Mouse (Mus musculus) frontal cortex, postnatal 25 days (tissue): ENCODE data around the gene Rbms1.

Source experiments
- DNase-seq, 2 experiments: peaks; one replicate each; pipeline ENCODE4 v3.0.0; 2022; ENCODE audit warnings: low spot score in 2 of 2

Rbms1 gene

DNA sequence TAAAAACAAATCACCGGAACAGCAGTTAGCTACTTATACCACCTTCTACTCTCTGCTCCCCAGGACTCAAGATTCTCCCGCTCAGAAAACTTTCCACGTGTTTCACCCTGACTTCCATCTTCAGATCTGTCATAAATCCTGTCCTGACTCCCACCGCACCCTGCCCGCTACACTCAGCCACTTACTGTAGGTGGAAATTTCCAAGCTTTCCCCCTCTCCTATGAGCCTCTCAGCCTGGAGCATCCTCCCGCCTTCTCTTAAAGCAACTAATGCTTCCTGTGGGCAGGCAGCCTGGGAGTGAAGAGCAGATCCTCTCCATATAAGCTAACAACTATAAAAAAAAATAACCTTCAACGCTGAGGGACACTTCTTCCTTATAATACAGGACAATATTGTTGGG lies 44.6 kb downstream of the Rbms1 start:
- no peak for DNase-seq

DNA sequence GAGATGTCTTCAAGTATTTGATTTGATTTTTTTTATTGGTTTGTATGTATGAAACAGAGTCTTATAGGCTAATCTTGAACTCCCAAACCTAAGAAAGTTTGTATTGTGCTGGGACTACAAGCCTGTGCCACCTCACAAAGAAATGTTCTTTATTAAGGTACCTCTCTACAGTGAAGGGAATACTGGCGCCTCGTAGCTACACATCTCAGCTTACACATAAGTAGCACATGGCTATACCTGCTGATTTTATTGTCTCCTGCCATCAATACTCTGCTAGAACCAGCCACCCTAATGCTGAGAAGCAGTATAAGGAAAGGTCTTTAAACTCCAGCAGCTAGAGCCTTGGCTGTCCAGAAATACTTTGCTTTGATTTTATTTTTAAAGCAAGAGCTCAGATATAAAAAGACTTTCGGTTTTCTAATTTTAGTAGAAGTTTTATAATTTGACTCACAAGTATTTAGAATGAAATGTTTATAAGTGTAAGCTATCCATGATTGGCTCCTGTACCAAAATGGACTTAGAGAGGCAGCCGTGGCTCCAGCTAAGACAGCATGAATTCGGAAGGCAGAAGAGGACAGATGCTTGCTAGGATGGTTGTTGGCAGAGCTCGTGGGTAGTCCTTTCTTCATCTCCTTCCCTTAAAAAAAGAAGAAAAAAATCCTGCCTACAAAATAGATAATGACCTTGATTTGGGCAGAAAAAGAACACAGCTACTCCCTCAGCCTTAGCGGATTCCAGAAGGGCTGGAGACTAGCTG lies 48.3 kb downstream of the Rbms1 start:
- no peak for DNase-seq

DNA sequence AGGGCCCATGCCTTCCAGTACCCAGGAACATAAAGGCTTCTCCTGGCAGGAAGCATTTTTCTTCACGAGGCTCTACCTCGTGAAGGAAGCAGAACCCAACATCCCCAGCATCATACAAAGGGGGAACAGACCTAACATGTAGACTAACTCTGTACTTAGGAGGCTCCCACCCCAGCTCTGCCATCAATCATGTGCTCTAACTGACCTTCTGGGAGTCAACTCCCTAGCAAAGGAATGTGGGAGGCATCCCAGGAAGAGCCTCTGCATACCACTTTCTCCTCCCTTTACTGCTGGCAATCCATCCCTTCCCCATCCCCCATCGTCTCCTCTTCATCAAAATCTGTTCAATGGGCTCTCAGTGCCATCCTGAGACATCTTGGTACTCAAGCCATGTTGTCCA lies 49.7 kb downstream of the Rbms1 start:
- no peak for DNase-seq

DNA sequence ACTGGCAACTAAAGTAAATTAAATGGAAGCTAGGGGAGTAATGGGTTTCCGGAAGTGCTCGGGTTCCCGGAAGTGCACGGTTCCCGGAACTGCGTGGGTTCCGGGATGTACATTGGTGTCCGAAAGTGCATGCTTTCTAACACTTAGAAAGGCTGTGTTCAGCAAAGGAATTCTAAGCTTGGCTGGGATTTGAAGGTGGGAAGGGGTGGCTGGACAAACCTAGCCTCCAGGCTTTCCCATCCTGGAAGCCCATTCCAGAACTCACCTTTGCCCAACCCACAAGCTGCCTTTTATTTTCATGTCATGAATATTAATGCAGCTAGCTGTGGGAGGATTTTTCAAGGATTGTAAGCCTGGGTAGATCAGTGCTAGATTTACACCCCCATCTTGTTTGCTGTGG lies 51.3 kb downstream of the Rbms1 start:
- no peak for DNase-seq

DNA sequence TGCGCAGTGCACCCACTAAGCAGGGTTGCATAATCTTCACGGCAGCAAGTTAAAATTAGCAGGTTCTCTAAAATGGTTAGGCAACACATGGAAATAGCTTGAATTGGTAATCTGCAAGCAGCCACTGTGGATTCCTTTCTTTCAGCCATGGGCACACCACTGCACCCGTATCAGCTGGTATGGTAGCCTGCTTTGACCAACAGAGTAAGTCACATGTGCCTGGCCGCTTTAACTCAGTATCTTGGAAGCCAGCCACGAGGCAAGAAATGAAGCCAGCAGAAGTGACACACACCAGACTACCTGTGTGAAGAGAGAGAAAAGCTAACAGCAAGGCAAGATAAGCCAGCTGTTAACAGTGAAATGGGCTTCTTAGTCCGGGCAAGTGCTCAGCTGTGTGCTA lies 52.2 kb downstream of the Rbms1 start:
- DNase-seq, result peak; percentile 17 to 27

DNA sequence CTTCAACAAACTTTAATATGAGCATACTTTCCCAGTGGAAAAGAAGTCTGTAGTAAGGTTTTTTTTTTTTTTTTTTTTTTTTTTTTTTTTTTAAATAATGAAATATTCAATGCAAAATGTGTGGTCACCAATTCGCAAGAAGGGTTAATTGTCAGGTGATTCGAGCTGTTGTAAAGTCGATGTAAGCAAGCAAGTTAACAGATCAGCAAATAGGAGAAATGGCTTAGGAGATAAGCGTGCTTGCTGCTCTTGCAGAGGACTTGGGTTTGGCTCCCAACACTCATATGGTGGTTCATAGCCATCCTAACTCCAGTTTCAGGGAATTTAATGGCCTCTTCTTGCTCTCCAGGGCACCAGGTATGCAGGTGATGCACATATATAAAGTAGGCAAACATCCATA lies 54.4 kb downstream of the Rbms1 start:
- DNase-seq, result no peak

DNA sequence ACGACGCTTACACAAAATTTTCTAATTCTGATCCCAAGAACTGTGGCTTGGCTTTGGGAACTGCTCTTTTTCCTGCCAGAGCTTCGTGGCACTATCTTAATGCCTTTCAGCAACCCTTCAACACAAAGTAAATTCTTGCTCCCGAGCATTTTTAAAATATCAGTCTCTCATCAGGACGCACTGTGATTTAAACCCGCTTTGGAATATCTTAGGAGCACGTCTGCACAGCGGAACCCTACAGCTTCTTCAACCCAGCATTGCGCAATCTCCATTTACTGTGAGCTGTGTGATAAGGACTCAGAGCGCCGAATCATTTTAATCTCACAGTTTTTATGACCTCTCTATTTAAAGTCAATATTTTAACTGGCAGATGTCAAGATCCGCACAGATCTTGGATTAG lies 54.9 kb downstream of the Rbms1 start:
- no peak for DNase-seq

DNA sequence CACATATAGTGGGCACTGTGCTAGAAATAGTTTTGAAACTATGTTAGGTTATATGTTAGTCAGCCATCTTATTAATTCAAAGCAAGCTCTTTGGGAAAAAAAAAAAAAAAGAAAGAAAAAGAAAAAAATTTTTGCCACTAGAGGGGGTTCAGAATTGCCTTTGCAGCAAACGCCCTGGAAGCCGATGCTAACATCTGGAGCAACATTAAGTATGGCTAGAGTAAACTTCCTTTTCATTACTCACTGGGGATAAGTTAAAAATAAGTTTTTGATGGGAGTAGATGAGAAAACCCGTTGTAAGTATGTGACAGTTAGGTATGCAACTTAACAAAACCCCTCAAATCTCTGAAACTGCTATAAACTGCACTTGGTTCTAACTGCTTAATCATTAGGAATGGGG lies 57.7 kb downstream of the Rbms1 start:
- DNase-seq, result no peak

DNA sequence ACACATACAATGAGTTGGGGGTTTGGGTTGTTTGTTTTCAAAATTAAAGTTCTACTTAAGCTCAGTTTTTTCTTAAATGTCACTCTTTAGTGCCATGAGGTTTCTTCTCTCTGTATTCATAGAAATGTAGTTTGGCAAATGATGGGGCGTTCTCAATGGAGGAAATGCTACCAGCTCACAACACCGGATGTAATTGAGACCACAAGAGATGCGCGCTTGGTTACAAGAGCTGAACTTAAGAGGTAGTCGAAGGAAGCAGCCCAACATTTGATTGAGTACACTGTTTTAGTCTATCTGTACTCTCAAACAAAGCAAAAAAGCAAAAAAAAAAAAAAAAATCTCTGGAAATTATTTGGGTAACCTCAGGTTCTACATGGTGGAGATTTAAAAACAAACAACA lies 58.9 kb downstream of the Rbms1 start:
- DNase-seq, result no peak

DNA sequence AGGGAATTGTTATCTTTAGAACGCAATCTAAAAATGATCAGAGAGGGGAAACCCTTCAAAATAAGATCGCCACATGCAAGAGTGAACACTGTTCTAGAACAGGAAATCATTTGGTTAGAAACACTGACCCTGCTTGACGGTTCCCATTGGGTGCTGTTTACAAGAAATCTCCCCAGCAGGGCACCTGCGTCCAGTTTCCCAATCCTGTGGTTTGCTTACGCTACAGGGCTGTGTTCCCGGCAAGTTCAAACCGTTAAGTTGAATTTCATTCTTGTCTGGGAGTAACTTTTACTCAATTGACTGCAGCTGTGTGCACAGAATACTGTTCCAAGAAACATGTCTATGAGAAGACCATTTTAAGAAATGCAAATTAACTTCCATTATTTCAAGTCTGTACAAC lies 59.5 kb downstream of the Rbms1 start:
- no peak for DNase-seq

DNA sequence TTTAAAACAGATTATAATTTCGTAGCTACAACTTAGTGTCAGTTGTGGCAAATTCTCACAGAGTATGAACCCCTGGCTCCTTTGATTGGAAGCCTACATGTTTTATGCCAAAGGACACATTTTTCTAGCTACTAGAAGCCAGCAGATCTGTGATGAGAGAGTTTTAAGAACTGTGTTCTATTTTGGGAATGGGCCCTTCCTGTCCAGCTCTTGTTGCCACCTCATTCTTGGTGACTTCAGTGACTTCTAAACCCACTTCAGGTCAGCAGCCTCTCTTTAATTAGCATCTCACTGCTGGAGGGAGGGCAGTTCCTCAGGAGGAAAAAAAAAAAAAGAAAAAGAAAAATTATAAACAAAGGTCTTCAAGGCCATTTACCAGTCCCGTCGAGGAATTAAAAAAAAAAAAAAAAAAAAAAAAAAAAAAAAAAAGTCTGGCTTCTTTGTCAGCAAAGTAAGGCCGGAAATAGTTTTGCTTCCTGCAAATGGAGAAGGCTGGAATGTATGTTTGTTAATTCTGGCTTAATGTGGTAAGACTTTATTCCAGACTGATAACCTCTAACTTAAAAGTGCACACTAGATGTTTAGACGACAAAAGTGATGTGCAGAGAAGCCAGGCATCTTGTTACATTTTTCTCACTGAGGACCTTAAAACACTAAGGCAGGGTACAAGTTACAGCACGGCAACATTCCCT lies 60.4 kb downstream of the Rbms1 start:
- DNase-seq, result no peak

DNA sequence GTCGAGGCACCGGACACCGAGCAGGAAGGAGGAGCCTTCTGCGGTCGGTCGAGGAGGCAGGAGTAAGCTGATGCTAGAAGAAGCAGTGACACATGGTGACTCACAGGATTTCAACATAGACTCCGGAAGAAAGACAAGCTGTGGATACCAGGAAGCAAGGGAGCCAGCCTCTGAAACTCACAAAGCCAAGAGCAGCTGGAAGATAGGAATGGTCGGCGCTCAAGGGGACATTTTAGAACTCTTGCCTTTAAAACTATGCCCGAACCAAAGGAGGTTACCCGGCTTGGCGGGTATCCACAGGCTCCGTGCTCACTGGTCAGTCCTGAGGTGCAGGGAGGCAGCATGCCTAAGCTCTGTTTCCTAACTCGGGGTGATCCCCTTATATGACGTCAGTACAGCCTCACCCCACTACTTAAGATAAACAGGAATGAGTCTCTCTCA lies 61.5 kb downstream of the Rbms1 start:
- no peak for DNase-seq

DNA sequence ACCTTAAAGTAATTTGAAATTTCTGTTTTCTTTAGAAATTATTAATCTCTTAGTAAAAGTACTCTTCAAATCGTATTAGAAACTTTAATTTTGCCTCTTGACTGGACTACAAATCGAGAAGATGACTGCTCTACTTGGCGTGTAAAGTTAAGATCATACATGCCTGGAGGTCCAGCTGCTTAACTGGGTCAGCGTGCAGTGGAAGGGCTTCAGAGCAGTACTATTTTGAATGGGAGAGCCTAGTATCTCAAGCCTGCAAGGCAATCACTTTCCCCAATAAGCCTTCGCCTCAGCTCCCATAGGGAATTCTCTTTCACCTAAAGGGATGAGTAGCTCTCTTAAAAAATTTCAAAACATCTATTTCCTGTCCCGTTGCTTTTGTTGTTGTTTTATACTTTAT lies 62.0 kb downstream of the Rbms1 start:
- no peak for DNase-seq

DNA sequence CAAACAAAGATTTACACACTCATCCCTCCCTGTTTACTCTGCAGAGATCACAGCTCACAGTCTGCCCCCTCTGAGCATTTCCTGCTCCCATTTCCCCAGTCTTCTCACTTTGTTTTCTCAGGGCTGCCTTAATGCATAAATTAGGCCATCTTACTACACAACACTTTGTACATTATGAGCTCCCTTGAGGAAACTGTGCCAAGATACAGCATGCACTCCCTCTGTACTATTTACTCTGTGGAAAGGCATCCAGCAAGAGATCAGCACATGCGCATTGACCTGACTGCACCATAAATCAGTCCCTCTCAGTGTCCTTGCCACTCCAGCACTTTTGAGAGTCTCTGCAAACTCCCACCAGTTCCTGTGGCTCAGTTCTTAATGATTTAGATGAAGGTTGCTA lies 70.0 kb downstream of the Rbms1 start:
- no peak for DNase-seq

DNA sequence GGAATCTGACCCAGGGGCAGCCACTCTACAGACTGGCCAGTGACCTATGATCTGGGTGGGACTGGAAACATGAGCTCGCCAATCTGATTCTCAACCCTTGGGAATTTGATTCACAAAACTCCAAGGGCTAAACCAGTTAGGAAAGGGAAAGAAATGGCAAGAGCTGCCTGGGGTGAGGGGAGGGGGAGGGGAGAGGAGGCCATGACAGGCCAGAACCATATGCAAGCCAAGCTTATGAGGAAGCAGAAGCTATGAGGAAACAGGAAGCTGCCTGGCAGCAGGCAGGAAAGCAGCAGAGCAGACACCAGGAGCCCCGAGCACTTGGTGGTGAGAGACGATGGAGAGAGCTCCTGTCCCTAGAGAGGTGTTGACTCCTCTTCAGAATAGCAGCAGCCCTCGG lies 79.1 kb downstream of the Rbms1 start:
- DNase-seq, result no peak

DNA sequence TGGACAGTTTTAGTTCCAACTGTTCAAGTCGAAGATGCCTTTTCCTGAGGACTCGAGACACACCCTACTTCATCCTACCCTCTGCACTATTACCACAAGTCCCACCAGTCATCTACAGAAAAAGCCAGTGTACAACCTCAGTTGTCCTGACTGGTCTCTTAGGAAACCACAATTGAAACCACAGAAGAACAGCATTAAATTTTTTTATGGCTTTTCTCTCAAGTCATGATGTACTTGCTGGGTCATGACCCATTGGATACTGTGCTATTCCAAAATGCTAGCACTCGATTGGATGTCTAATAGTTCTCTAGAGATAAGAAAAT lies 80.0 kb downstream of the Rbms1 start:
- DNase-seq, result no peak

DNA sequence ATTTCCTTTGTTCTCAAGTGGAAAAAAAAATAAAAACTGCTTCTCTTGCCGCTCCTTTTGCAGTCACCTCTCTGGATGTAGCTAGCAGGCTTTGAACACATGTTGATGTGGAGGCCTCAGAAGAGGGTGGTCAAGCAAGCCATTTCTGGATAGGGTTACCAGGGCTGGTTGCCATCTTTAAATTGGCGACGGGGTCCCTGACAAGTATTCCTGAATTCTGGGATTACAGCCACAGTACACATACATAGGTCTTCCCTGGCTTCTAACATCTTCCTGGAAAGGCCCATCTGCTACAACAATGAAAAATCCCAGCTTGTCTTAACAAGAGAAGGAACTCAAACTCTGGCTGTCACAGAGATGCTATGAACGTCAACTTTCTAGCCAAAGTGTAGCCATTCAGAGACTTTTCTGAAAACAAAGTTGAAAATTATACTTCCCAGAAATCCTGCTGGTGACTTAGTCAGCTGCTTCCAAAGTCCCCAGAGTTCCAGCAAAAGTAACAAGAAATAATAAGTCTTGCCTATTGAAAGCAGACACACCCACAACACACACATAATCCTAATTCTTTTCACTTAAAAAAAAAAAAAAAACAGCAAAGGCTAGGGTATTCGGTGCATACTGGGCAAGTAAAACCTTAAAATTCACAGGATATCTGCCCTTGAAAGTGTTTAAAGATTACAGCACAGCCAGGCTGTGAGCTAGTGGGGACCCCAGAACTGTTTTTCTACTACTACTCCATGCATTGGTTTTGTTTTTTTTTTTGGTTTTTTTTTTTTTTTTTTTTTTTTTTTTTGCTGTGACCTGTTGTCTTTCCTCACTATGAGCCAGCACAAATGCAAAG lies 80.6 kb downstream of the Rbms1 start:
- DNase-seq, result no peak

DNA sequence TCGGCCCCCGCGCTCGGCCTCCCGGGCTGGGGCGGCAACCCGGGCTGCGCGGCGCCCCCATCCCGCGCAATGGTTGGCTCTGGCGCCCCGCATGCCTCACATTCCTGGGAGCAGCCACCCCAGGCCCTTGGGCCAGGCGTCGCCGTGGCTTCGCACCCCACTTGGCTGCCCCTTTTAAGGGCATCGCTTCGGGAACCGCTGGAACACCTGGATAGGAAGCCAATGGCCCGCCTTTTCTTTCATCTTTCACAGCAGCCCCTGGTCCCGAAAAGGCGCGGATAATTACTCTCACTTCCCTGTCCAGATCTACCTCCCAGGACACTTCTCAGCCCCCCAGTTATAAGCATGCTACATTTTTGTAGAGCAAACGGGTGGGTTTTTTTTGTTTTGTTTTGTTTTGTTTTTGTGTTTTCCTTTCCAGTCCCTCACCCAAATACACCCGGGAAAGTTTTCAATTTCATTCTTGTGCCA lies 81.4 kb downstream of the Rbms1 start:
- DNase-seq, result no peak

DNA sequence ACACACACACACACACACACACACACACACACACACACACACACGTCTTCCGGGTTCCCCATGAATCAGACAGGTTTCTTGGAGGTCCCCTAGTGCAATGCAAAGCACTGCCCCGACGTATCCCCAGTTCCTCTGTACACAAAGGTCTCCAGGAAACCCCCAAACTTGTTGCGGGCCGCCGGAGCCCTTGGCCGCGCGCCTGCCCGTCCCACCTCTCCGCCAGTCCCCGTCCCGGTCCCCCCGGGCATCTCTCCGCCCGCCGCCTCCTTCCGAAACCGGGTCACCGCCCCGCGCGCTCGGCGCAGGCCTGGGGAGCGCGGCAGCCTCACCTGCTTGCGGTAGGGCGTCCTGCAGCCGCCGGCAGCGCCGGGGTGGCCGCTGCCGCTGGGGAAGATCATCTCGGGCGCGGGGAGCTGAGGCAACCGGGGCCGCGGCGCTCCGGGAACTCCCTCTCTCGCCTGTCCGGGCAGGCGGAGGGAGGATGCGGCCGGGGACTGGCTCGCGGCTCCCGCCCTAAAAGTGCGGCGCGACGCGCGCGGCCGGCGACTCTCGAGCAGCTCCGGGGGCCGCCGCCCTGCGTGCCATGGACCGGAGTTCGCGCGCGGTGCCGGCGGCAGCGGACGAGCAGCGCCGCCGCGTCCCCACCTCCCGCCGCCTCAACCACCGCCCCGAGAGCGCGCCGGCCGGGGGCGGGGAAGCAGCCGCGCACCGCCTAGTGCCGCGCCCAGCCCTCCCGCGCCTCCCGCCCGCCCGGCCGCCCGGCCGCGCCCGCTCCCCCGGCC lies 82.0 kb downstream of the Rbms1 start:
- peak; percentile 11 to 15 for DNase-seq

DNA sequence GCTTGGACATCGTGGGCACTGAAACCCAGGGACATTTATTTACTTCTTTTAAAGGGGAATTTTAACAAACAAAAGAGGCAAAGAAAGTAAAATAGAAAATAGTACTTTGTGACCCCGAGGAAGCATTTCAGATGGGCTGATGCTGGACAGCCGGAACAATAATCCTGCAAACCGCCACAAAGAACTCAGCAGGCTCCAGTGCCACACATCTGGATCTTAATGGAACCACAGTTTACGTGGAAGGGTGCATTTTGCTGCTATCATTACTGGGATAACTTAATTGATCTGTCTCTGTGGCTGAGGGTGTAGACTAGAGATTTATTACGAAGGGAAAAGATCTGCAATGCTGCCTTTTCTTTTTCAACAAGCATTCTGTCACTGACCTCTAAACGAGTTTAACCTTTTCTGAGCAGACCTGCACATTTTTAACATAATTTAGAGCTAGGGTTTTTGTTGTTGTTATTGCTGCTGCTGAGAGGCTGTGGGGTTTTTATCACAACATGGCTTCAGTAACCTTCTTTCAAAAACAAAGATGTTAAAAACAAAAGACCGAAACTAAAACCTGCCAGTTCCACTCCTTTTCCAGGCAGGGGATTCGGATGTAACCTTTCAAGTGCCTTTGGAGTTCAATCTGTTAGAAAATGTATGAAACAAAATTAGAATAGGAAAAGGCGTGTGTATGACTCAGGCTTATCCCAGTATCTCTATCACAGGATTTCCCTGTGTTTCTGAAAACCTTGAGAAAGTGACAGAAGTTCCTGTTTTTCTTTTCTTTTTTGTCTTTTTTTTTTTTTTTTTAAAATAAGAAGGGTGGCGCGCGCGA lies 82.8 kb downstream of the Rbms1 start:
- DNase-seq, result no peak
